ENCODE assay signal across 16 mouse cellular contexts in the genomic region with DNA sequence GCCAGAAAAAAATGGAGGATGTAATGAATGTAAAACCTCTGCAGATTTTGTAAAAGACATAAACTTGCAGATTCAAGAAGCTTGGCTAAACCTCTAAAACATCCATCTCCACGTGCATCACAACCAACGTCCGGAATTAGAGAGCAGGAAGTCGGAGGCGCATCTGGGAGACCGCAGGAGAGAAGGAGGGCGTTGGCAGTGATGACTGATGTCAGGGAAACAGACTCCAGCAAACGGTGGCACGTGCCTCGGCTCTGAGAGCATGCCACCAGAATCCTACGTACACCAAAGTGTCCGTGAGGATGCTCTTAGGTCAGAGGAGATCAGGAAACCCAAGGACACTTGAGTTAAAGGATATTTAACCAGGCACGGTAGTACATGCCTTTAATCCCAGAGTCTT. TPM values are rescaled to one million over a fixed set of nuclear protein-coding genes. Genes with fewer than 3 reads are reported as not detected.
"Had no signal": no experiment of that assay in that cellular context is flagged by ENCODE, and none has a peak within 500 bp of the region (broad histone marks: within the 10 kb centered on the region; RNA-seq: fewer than 3 reads in every experiment).

No protein-coding gene starts in this region.

- H3K4me2 ChIP-seq: lung, embryonic 14.5 days; midbrain, embryonic 11.5 days; midbrain, embryonic 13.5 days; midbrain, embryonic 15.5 days; neural tube, embryonic 12.5 days had no signal

- ATAC-seq: midbrain, embryonic 13.5 days; midbrain, embryonic 15.5 days had no signal

- H3K9me3 ChIP-seq: megakaryocyte, embryonic 14.5 days; midbrain, embryonic 13.5 days; midbrain, embryonic 15.5 days; neural tube, embryonic 12.5 days had no signal

- H3K9ac ChIP-seq: lung, embryonic 14.5 days; midbrain, embryonic 13.5 days; midbrain, embryonic 15.5 days; neural tube, embryonic 12.5 days had no signal

- H3K4me3 ChIP-seq: megakaryocyte, embryonic 14.5 days; midbrain, embryonic 13.5 days; midbrain, embryonic 15.5 days; neural tube, embryonic 12.5 days had no signal

- DNase-seq: lung, adult 18-20 months; lung, embryonic 14.5 days; lung, postnatal 10 days; lung, postnatal 36 days; right cerebral cortex, postnatal 14 days; thymus, adult 18-20 months; thymus, postnatal 14 days; thymus, postnatal 36 days had no signal

- H3K36me3 ChIP-seq: midbrain, embryonic 13.5 days; midbrain, embryonic 15.5 days; neural tube, embryonic 12.5 days had no signal

- H3K4me1 ChIP-seq: midbrain, embryonic 13.5 days; midbrain, embryonic 15.5 days; neural tube, embryonic 12.5 days had no signal

- H3K27ac ChIP-seq: macrophage; midbrain, embryonic 13.5 days; midbrain, embryonic 15.5 days; neural tube, embryonic 12.5 days had no signal

- H3K27me3 ChIP-seq: midbrain, embryonic 13.5 days; midbrain, embryonic 15.5 days; neural tube, embryonic 12.5 days had no signal

RNA-seq across cellular contexts. Expression of gene Spon2, which starts 16.6 kb away (rescaled TPM):
- total RNA-seq: monocyte, adult 5-6 weeks; neutrophil, adult 5-6 weeks had no signal
- polyA plus RNA-seq: macrophage had no signal
